8 mouse cellular contexts compared by ENCODE assay signal in genomic region chr8:83782832-83783558, GRCm38 (mm10). TPM values are rescaled to one million over a fixed set of nuclear protein-coding genes. Genes with fewer than 3 reads are reported as not detected.
DNase-seq lines count a peak whose midpoint lies in the region; ATAC-seq lines count a peak whose summit lies in the region.

No protein-coding gene starts in this region.

- H3K9ac ChIP-seq in intestine, embryonic 15.5 days = no peak overlapping the region

- no peaks in the 10 kb centered on the region for H3K9me3 ChIP-seq in intestine, embryonic 15.5 days

- intact Hi-C loops in gastrocnemius, postnatal 36 days (cut with DNase I) = loop anchor here (2.0 to 10.0 kb wide), 2 partner anchors 116 to 172 kb away; partner anchors contain the start of genes Asf1b and Gm10644
- intact Hi-C loops in left cerebral cortex, postnatal 14 days (cut with DNase I) = loop anchor here (1.0 to 10.0 kb wide), 2 partner anchors 109 to 172 kb away; partner anchors contain the start of genes Asf1b and Gm10644

- no peaks in the 10 kb centered on the region for H3K27me3 ChIP-seq in intestine, embryonic 15.5 days (replicated peaks)

- DNase-seq in adrenal gland, adult 18-20 months (ENCODE audit: low spot score in 2 of 2) = peak; percentile 83 to 89
- peak; percentile 59 for DNase-seq in embryo, embryonic 11.5 days (ENCODE audit: low read depth, low spot score)
- peak; percentile 71 to 81 for DNase-seq in gastrocnemius, postnatal 36 days
- DNase-seq in left cerebral cortex, postnatal 14 days (ENCODE audit: low spot score in 2 of 2) = peak; percentile 92 to 94
- peak; percentile 78 for DNase-seq in mesoderm, embryonic 11.5 days (ENCODE audit: low read depth, low spot score)
- peak; percentile 87 for DNase-seq in right cerebral cortex, postnatal 14 days
- peak; percentile 84 for DNase-seq in urinary bladder, postnatal 14 days (ENCODE audit: low spot score)

- ATAC-seq in intestine, embryonic 15.5 days = peak; percentile 72

- WGBS in intestine, embryonic 15.5 days = 17% methylated on average over 28 of the region's 28 CpGs

- H3K4me3 ChIP-seq in intestine, embryonic 15.5 days (replicated peaks) = no peak overlapping the region

- H3K27ac ChIP-seq in intestine, embryonic 15.5 days = no peak overlapping the region

- peak overlapping the region; percentile 41 for H3K4me2 ChIP-seq in intestine, embryonic 15.5 days (replicated peaks)

- H3K4me1 ChIP-seq in intestine, embryonic 15.5 days (replicated peaks) = peaks cover 21% of the 10 kb centered on the region

- no peaks in the 10 kb centered on the region for H3K36me3 ChIP-seq in intestine, embryonic 15.5 days

RNA-seq across cellular contexts. Expression of gene Adgre5, which starts 41.9 kb away (rescaled TPM):
- 10 to 100 TPM; 23.4 to 35.3 TPM for total RNA-seq in adrenal gland, adult 18-20 months (2021)
- 10 to 100 TPM; 21.9 to 22.5 TPM for total RNA-seq in gastrocnemius, postnatal 36 days (2021)
- polyA plus RNA-seq in intestine, embryonic 15.5 days (2015; fragmentation: Nextera tagmentation; extraction: Ambion mirVana) = 32.3 and 35.4 TPM in 2 replicates
- total RNA-seq in left cerebral cortex, postnatal 14 days (2021) = 10 to 100 TPM; 11.2 to 11.8 TPM
